Mouse (Mus musculus) induced T-regulatory cell, adult 2 months (primary cell): ENCODE results near the gene Ypel3.
A peak's percentile ranks its signal among the peaks of the same experiment; 100 is the strongest.

Experiments used
- DNase-seq: peaks from one replicate; pipeline ENCODE4 v3.0.0-alpha.2; 2012; ENCODE audit warnings: low read depth

Gene Ypel3

DNA sequence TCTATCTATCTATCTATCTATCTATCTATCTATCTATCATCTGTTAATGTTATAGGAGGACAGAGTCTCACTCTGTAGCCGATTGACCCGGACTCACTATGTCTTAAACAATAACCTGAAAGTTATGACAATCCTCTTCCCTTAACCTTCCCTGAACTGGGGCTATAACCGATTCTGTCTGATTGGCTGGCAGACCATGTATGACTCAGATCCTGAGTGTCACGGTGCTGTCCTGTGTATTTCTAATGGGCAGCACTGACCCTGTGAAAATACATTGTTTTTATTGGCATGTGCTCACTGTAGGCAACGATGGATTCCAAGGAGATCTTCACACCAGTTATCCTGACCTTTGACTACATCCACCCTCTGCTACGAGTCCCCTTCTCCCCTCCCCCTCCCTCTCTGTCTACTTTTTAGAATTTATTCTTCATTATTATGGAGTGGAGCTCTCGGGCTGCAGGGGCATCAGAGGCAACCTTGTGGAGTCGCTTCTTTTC lies 39.0 kb downstream of the Ypel3 start:
- DNase-seq, result no peak

DNA sequence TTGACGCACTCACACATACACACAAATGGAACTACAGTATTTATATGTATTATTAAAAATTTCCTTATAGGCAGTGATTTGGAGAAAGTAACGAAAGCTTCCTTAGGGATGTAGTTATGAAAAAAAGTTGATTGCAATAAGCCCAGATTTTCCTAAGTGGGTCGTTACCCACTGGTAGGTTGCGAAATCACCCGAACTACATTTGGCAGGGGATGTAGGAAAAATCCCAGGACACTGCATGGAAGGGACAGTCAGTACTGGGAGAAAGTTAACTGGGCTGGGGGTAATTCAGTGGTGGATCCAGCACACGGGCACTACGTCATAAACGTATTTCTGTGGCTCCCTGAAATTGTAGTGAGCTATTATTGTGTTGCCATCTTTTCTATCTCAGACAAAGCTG lies 39.7 kb downstream of the Ypel3 start:
- no peak for DNase-seq

DNA sequence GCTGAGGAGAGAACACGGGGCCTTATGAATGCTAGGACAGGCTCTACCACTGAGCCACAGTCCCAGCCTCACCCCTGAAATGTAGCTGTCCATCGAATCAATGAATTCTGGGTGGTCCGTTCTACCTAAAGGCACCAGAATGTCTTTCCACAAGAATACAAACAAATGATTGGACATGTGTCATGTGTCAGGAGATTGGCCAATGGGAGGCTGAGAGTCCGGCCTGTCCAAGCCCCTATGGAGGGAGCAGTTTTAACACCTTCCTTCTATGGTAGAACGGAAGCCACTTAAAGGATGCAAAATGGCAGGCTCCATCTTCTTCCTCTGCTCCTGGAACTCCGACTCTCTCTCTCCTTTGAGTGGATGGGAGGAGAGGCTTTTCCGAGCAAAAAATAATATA lies 40.8 kb downstream of the Ypel3 start:
- DNase-seq, result no peak

DNA sequence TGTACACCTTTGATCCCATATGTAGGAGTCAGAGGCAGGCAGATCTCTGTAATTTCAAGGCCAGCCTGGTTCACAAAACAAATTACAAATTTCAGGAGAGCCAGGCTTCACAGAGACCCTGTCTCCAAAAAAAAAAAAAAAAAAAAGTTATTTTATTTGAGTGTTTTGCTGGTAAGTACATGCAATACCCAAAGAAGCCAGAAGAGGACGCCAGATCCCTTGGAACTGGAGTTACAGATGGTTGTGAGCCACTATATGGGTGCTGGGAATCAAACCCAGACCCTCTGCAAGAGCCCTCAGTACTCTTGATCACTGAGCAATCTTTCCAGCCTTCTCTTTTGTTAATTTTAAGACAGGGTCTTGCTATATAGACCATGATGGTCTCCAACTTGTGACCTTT lies 42.1 kb downstream of the Ypel3 start:
- no peak for DNase-seq

DNA sequence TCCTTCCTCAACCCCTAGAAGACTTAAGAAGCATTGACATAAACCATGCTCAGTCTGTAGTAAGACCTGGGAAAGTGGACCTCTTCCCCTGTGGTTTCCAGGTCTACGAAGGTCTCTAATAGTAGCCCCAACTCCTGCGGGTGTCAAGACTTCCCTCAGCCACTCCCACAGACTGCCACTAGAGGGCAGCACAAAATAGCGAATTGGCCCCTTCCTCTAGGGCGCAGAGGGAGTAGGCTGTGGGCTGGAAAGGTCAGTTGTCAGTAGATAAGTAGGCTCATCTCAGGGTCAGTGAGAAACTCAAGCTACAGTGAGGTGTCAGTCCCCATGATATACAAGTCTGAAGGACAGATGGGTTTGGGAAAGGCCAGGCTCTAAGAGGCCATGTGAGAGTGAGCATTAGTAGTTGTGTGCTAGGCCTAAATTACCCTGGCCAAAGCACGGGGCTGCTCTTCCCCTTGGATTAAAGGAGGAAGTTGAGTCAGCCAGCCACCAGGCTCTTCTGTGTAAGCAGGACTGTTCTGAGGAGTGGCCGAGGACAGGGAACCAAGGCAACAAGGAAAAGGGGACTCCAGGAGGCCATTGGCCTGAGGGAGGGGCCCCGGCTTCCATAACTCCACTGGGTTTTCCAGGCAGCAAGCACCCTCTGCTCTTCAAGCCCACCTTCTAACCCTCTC lies 45.2 kb downstream of the Ypel3 start:
- DNase-seq, result peak; percentile 90

DNA sequence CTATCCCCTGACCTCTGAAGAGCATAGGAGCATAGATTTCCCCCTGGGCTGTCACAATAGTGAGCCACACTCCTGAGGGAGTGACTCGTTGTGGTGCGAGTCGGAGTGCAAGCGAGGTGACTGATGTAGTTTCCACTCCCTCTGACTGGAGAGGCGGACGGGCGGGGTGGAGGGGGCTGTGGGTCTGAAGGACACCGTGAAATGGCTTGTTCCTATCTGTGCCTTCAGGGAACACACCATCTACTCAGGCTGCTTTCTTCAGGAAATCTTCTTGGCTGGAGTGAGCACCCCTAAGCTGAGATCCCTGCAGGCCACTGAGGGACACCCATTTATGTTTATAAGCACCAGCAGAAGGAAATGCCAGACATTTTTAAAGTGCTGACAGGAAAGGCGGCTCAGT lies 46.0 kb downstream of the Ypel3 start:
- no peak for DNase-seq

DNA sequence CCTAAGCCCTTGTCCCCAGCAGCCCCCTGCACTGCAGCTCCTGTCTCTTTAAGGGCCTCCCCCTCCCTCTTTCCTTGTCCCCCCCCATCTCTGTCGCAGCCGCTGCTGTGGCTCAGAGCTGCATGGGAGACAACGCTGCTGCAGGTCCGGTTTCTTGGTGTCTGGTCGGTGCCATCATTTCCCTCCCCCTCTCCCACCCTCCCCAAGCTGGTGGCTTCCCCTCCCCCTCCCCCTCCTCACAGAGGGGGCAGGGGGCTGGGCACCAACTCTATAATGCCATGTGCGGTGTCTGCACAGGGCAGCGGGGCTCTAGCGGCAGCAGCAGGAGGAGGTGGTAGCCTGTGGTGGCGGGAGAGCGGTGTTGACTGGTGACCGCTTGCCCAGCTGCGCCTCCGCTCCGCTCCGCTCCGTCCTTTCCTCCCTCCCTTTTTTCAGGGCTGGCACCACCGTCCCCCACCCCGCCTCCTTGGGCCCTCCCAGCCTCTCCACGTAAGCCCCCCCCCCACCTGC lies 46.5 kb downstream of the Ypel3 start:
- DNase-seq, result no peak

DNA sequence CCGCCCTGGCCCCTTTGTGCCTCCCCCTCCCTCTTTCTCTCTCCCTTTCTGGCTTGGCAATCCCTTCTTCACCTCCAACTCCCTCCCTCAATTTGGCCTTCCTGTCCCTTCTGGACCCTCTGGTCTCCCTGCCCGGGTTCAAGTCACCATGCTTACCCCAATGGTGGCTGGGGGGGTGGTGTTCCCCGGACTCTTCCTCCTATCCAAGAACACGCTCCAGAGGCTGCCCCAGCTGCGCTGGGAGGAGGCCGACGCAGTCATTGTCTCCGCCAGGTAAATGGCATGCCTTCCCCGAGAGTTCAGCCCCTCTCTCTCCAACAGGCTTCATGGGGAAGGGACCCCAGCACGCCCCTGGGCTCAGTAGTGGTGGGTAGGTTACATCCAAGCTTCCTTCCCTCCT lies 47.2 kb downstream of the Ypel3 start:
- no peak for DNase-seq

DNA sequence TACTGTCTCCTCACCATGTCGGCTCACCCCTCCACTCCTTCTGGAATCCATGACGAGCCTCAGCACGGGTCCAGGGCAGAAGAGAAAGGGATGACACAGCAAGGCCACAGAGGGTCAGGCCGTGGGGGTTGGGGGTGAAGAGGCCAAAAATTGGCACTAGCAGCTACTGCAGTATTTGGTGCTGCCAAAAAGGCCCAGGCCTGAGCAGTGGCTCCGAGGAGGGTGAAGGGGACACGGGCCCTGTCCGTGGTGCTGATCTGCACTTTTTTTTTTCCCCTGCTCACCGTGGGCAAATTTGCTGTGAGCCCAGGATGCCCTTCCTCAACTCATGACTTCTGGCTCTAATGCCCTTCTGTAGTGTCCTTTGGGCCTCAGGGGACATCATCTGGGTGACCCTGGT lies 48.6 kb downstream of the Ypel3 start:
- peak; percentile 51 for DNase-seq

DNA sequence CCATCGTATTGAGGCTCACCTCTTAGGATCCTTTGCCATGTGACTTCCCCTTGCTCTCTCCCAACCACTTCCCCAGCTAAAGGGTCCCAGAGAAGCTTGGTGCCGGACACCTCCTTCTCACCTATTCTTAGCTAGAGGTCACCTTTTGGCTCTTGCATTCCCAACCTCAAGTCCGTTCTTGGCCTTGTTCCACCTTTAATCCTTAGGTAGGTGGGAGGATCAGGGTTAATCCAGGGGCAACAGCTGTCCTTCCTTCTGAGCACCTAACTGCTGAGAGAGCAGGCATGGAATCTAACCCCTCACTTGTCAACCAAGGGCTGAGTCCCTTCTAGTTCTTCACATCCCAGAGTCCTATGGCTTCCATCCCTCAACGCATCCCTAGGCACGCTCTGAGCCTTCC lies 49.2 kb downstream of the Ypel3 start:
- no peak for DNase-seq
